Mouse (Mus musculus): ENCODE data around the gene Slc25a3.

DNA sequence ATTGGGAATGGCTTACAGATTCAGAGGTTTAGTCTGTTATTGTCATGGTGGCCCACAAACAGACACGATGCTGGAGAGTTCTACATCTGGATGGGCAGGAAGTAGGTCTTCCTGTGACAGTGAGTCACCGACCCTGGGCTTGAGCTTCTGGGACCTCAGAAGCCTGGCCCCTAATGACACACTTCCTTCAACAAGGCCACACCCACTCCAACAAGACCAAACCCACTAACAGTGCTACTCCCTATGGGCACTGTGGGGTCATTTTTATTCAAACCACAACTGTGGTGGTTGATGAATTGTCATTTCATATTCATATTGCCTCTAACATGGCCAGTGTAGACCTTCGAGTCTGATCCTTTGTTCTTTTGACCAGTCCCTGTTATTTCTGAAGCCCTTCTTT is 14.5 kb upstream of the Slc25a3 start:
- no peak for TF ChIP-seq POLR2A (IDR thresholded peaks at IDR 0.05; ENCODE audit: low read depth, low read length)
- no peak for TF ChIP-seq CTCF (conservative IDR thresholded peaks at IDR 0.05; ENCODE audit: insufficient read depth, insufficient read length, low read depth, low read length)
